Mouse (Mus musculus) spleen, postnatal 4 days (tissue): ENCODE measurements around the gene Haao.

Experiments used
- DNase-seq, 2 experiments: peaks; one replicate each; pipeline ENCODE4 v3.0.0; 2022; ENCODE audit warnings: low spot score in 2 of 2

Gene Haao

GRCm38 (mm10) chr17:83786418-83786817, 61.3 kb downstream of the Haao start:
- DNase-seq = no peak

DNA sequence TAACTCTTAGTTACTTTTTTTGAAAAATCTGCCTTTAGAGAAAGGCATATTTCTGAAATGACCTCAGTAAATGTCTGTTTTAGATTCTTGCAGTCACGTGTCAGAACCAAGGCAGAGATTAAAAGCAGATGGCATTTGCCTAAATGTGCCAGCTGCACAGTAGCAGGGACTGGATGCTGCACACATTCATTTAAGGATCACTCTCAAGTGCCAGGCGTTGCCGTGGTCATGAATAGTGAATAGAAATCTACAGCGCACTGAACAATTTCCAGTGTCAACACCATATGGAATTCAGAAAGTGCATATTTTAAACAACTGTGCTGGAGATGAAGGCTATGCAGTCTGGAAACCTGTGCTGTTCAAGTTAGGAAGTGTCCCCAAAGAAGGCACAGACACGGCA, 65.0 kb downstream of the Haao start:
- no peak for DNase-seq
